Mouse (Mus musculus) liver, postnatal 0 days (tissue): Measurements from ENCODE around the gene Tbc1d15. TPM values are rescaled to one million over a fixed set of nuclear protein-coding genes. Genes with fewer than 3 reads are reported as not detected.
A peak's percentile ranks its signal among the peaks of the same experiment; 100 is the strongest.
"Not testable (repeated sequence)": the region's sequence is repeated elsewhere in the genome, so short reads cannot be mapped to it uniquely, and the experiment has no call there.

ENCODE experiments used
- ATAC-seq: fragments of 200-750 bp; cut with Nextera tagmentation; 2 replicates; pipeline ENCODE4 v1.8.0; 2017; ENCODE audit warnings: mild to moderate bottlenecking, moderate library complexity
- DNase-seq: peaks from one replicate; pipeline ENCODE4 v3.0.0-alpha.2; 2016
- H3K27ac ChIP-seq: fragments of 300-500 bp; sonication (generic); 2 replicates; pipeline ENCODE4 v1.5.1; 2014; ENCODE audit warnings: antibody characterized with exemption, moderate library complexity, mild to moderate bottlenecking, low read depth
- H3K27me3 ChIP-seq: fragments of 300-500 bp; sonication (generic); 2 replicates; pipeline ENCODE4 v1.6.1; 2014; ENCODE audit warnings: low read length, control low read depth, mixed read lengths; ENCODE audit not compliant: insufficient read depth
- H3K36me3 ChIP-seq: fragments of 300-500 bp; sonication (generic); replicated peaks from 2 replicates; pipeline ENCODE4 v1.6.1; 2014; ENCODE audit warnings: mild to moderate bottlenecking, control low read depth, low read length, moderate library complexity, mixed read lengths; ENCODE audit not compliant: insufficient read depth
- H3K4me1 ChIP-seq: fragments of 300-500 bp; sonication (generic); 2 replicates; pipeline ENCODE4 v1.6.1; 2014; ENCODE audit warnings: antibody characterized with exemption, mild to moderate bottlenecking, control low read depth; ENCODE audit not compliant: insufficient read depth
- H3K4me2 ChIP-seq: fragments of 300-500 bp; sonication (generic); 2 replicates; pipeline ENCODE4 v1.6.1; 2014; ENCODE audit warnings: low read depth, mild to moderate bottlenecking, low read length, moderate library complexity, mixed read lengths
- H3K4me3 ChIP-seq: fragments of 300-500 bp; sonication (generic); 2 replicates; pipeline ENCODE4 v1.5.1; 2014; ENCODE audit warnings: low read depth, low read length
- H3K9ac ChIP-seq: fragments of 300-500 bp; sonication (generic); replicated peaks from 2 replicates; pipeline ENCODE4 v1.6.1; 2014; ENCODE audit warnings: mild to moderate bottlenecking, moderate library complexity
- H3K9me3 ChIP-seq: fragments of 300-500 bp; sonication (generic); 2 replicates; pipeline ENCODE4 v1.6.1; 2016; ENCODE audit warnings: mild to moderate bottlenecking, control low read depth, low read length, mixed read lengths
- CTCF ChIP-seq: sonication (generic); IDR thresholded peaks from 2 replicates; pipeline ENCODE4 v1.5.1; 2016; ENCODE audit warnings: antibody characterized with exemption, low read depth
- EP300 ChIP-seq: IDR thresholded peaks from 2 replicates; pipeline ENCODE4 v1.6.1; 2016; ENCODE audit warnings: antibody characterized with exemption, low read depth, mild to moderate bottlenecking
- WGBS: fragments of 180-500 bp; shearing (Covaris S2); extraction: QIAGEN DNeasy Blood & Tissue Kit; methylation state at CpG from one replicate; pipeline ENCODE4 v1.1.7; 2014; ENCODE audit not compliant: insufficient replicate concordance; 5-methylcytosine and 5-hydroxymethylcytosine counted together
- polyA plus RNA-seq: library from polyadenylated mRNA; unstranded; fragments of >200 nt; fragmentation: Nextera tagmentation; extraction: Ambion mirVana; gene quantifications from 2 replicates; pipeline ENCODE4 v1.2.1, GENCODE M21; 2015

Tbc1d15 gene
- polyA plus RNA-seq, 1 experiment from 2014 or later = 36.7 TPM

GRCm38 (mm10) chr10:115181034-115181433 lies 70.2 kb downstream of the Tbc1d15 start:
- H3K4me2 ChIP-seq = no peak overlapping the region
- no peaks in the 10 kb centered on the region for H3K9me3 ChIP-seq
- H3K4me3 ChIP-seq = no peak overlapping the region
- 70% methylated on average over 3 of the region's 3 CpGs for WGBS
- no peaks in the 10 kb centered on the region for H3K27me3 ChIP-seq
- TF ChIP-seq CTCF = no peak
- TF ChIP-seq EP300 = no peak
- no peaks in the 10 kb centered on the region for H3K4me1 ChIP-seq
- no peak overlapping the region for H3K27ac ChIP-seq
- no peak overlapping the region for H3K9ac ChIP-seq
- no peaks in the 10 kb centered on the region for H3K36me3 ChIP-seq
- ATAC-seq = no peak
- DNase-seq = no peak

GRCm38 (mm10) chr10:115178019-115178418 lies 73.2 kb downstream of the Tbc1d15 start:
- H3K4me2 ChIP-seq, H3K36me3 ChIP-seq, H3K4me3 ChIP-seq, H3K9ac ChIP-seq, H3K27ac ChIP-seq, DNase-seq, H3K4me1 ChIP-seq, H3K27me3 ChIP-seq, ATAC-seq, H3K9me3 ChIP-seq: not testable (repeated sequence)
- WGBS = 50% methylated on average over 6 of the region's 6 CpGs
- 0 out of 2 replicates have a peak, but pooled peaks have one; percentile 22 for TF ChIP-seq CTCF

- 57% methylated on average over 12 of the region's 12 CpGs for WGBS
- no peak for TF ChIP-seq EP300
- no peak for TF ChIP-seq CTCF
- DNase-seq (no peak), ATAC-seq (no peak)
- Histone ChIP-seq H3K4me3 (no peak overlapping the region), H3K4me2 (no peak overlapping the region), H3K9ac (no peak overlapping the region), H3K9me3 (no peaks in the 10 kb centered on the region), H3K27ac (no peak overlapping the region), H3K36me3 (no peaks in the 10 kb centered on the region), H3K4me1 (no peaks in the 10 kb centered on the region), H3K27me3 (no peaks in the 10 kb centered on the region)
Observed at GRCm38 (mm10) chr10:115175591-115175991, 75.7 kb downstream of the Tbc1d15 start.

GRCm38 (mm10) chr10:115173336-115173735 lies 77.9 kb downstream of the Tbc1d15 start:
- 0 out of 2 replicates have a peak, but pooled peaks cover 2% of the 10 kb centered on the region for H3K4me1 ChIP-seq
- WGBS = 65% methylated on average over 10 of the region's 10 CpGs
- H3K27ac ChIP-seq = no peak overlapping the region
- H3K9me3 ChIP-seq = no peaks in the 10 kb centered on the region
- no peak overlapping the region for H3K4me3 ChIP-seq
- H3K4me2 ChIP-seq = no peak overlapping the region
- ATAC-seq (no peak), DNase-seq (no peak)
- no peak for TF ChIP-seq EP300
- no peak for TF ChIP-seq CTCF
- no peaks in the 10 kb centered on the region for H3K36me3 ChIP-seq
- no peaks in the 10 kb centered on the region for H3K27me3 ChIP-seq
- no peak overlapping the region for H3K9ac ChIP-seq

GRCm38 (mm10) chr10:115171351-115171818 lies 79.9 kb downstream of the Tbc1d15 start:
- Histone ChIP-seq H3K4me2 (no peak overlapping the region), H3K27ac (no peak overlapping the region), H3K27me3 (no peaks in the 10 kb centered on the region), H3K36me3 (no peaks in the 10 kb centered on the region), H3K4me3 (no peak overlapping the region), H3K9ac (no peak overlapping the region), H3K4me1 (0 out of 2 replicates have a peak, but pooled peaks cover 2% of the 10 kb centered on the region), H3K9me3 (no peaks in the 10 kb centered on the region)
- peak; percentile 21; the same call in 1 of the 2 replicates for ATAC-seq
- DNase-seq = peak; percentile 22
- 37% methylated on average over 8 of the region's 8 CpGs for WGBS
- TF ChIP-seq EP300 (no peak), CTCF (no peak)

GRCm38 (mm10) chr10:115170496-115171350 lies 80.5 kb downstream of the Tbc1d15 start:
- Histone ChIP-seq H3K4me1 (0 out of 2 replicates have a peak, but pooled peaks cover 2% of the 10 kb centered on the region), H3K4me2 (no peak overlapping the region), H3K9me3 (no peaks in the 10 kb centered on the region), H3K27me3 (no peaks in the 10 kb centered on the region), H3K27ac (no peak overlapping the region), H3K36me3 (no peaks in the 10 kb centered on the region), H3K9ac (no peak overlapping the region), H3K4me3 (no peak overlapping the region)
- ATAC-seq = peak; percentile 33; the same call in 1 of the 2 replicates
- TF ChIP-seq CTCF (no peak), EP300 (no peak)
- DNase-seq = no peak
- WGBS = 67% methylated on average over 7 of the region's 7 CpGs
